Mouse (Mus musculus) cortical plate, adult 2 months (tissue): ENCODE data around the gene Prtn3.

Experiments
- CTCF ChIP-seq: fragments of 200-500 bp; IDR thresholded peaks from 2 replicates; pipeline ENCODE4 v1.5.1; 2011; ENCODE audit warnings: mild to moderate bottlenecking, control low read depth, low read length; ENCODE audit not compliant: insufficient read depth; ENCODE audit errors: extremely low read depth
- POLR2A ChIP-seq: fragments of 200-500 bp; IDR thresholded peaks from 2 replicates; pipeline ENCODE4 v1.6.1; 2011; ENCODE audit warnings: mild to moderate bottlenecking, low read length, control low read depth; ENCODE audit not compliant: insufficient read depth; ENCODE audit errors: extremely low read depth

DNA sequence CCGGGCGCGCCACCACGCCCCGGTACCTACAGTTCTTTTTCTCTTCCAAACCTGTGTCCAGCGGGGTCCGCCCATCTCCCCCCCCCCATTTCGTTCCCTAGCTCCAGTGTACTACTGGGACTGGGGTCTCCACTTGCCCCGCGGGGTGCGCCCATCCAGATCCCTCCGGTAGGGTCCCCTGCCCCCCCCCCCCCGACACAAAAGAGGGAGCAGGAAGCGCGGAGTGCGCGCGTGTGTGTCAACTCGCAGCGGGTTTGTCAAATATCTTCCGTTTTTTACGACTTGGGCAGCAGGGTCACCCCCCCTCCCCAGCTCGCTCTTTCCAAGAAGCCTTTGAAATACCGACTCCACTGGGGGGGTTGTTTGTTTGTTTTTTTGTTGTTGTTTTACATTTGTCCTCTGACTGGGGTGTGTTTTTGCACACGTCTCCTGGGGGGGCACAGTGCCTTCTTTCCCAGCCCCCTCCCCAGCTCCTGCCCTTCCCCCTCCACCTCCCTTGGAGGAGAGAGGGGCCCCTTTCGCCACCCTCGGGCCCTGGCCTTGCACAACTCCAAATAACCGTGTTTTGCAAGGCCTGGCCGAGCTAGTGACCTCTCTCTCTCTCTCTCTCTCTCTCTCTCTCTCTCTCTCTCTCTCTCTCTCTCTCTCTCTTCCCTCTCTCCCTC is 53.9 kb downstream of the Prtn3 start:
- TF ChIP-seq POLR2A (no peak), CTCF (no peak)
